Comparison of ENCODE assay signal across 40 mouse cellular contexts in the genomic region with DNA sequence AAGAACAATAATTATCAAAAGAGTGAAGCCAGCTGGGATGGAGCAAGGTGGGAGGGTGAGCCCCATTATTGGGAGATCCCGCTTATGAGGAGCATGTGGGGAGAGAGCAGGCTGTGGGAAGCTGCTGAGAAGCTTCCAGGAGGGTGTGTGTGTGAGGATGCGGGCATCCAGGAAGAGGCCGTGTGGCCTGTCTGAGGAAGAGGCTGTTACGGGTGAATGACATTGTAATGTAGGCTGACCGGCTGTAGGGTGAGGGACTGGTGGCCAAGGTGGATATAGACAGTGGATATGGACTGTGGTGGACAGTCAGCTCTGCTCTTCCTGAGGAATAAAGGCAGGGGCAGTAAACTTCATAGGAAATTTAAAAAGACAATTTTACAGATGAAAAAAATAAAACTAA. TPM values are rescaled to one million over a fixed set of nuclear protein-coding genes. Genes with fewer than 3 reads are reported as not detected.
DNase-seq lines count a peak whose midpoint lies in the region; ATAC-seq lines count a peak whose summit lies in the region.
"Had no signal": no experiment of that assay in that cellular context is flagged by ENCODE, and none has a peak within 500 bp of the region (broad histone marks: within the 10 kb centered on the region; RNA-seq: fewer than 3 reads in every experiment).

No protein-coding gene starts in this region.

- WGBS in forebrain, embryonic 10.5 days, result 85% methylated on average over 5 of the region's 5 CpGs
- 78% methylated on average over 5 of the region's 5 CpGs for WGBS in forebrain, embryonic 16.5 days
- WGBS in hindbrain, embryonic 13.5 days, result 65% methylated on average over 5 of the region's 5 CpGs
- 71% methylated on average over 5 of the region's 5 CpGs for WGBS in hindbrain, embryonic 12.5 days
- 75% methylated on average over 5 of the region's 5 CpGs for WGBS in intestine, embryonic 14.5 days
- WGBS in stomach, embryonic 15.5 days, result 76% methylated on average over 5 of the region's 5 CpGs

- no peak for DNase-seq in forebrain, embryonic 10.5 days (ENCODE audit: extremely low spot score, low spot score)
- no peak for DNase-seq in intestine, embryonic 14.5 days (ENCODE audit: low spot score)
- no peak for DNase-seq in thymus, postnatal 36 days
- DNase-seq in c-Kit-positive CD71-positive TER-119-positive erythroid progenitor cells, embryonic 14.5 days (ENCODE audit: low spot score), result no peak
- DNase-seq: adrenal gland, adult 2 months; adrenal gland, postnatal 36 days; cerebellum, adult 2 months; cerebellum, postnatal 14 days; gastrocnemius, postnatal 25 days; heart, adult 18-20 months; heart, postnatal 14 days; kidney, adult 8-10 months; kidney, postnatal 25 days; left cerebral cortex, postnatal 4 days; liver, postnatal 0 days; lung, postnatal 14 days; right cerebral cortex, postnatal 4 days; thymus, postnatal 14 days had no signal

- H3K36me3 ChIP-seq in forebrain, embryonic 10.5 days (replicated peaks), result no peaks in the 10 kb centered on the region
- no peaks in the 10 kb centered on the region for H3K36me3 ChIP-seq in forebrain, embryonic 16.5 days (ENCODE audit: control insufficient read depth, insufficient read depth)
- no peaks in the 10 kb centered on the region for H3K36me3 ChIP-seq in hindbrain, embryonic 13.5 days
- H3K36me3 ChIP-seq in hindbrain, embryonic 12.5 days, result no peaks in the 10 kb centered on the region
- H3K36me3 ChIP-seq in intestine, embryonic 14.5 days (ENCODE audit: control insufficient read depth, insufficient read depth, low read length), result no peaks in the 10 kb centered on the region
- H3K36me3 ChIP-seq in stomach, embryonic 15.5 days, result no peaks in the 10 kb centered on the region
- H3K36me3 ChIP-seq: heart, embryonic 13.5 days; liver, embryonic 12.5 days; midbrain, embryonic 10.5 days; neural tube, embryonic 12.5 days had no signal

- no peak overlapping the region for H3K4me3 ChIP-seq in forebrain, embryonic 10.5 days
- H3K4me3 ChIP-seq in forebrain, embryonic 16.5 days (replicated peaks; ENCODE audit: low read length), result no peak overlapping the region
- H3K4me3 ChIP-seq in hindbrain, embryonic 13.5 days, result no peak overlapping the region
- no peak overlapping the region for H3K4me3 ChIP-seq in hindbrain, embryonic 12.5 days
- no peak overlapping the region for H3K4me3 ChIP-seq in intestine, embryonic 14.5 days (ENCODE audit: low read depth, low read length)
- H3K4me3 ChIP-seq in stomach, embryonic 15.5 days (replicated peaks), result no peak overlapping the region
- H3K4me3 ChIP-seq: erythroblast, embryonic 14.5 days; heart, embryonic 13.5 days; layer of hippocampus, adult 2 months; liver, embryonic 12.5 days; midbrain, embryonic 10.5 days; myocyte; neural tube, embryonic 12.5 days had no signal

- H3K9me3 ChIP-seq in forebrain, embryonic 10.5 days, result no peaks in the 10 kb centered on the region
- H3K9me3 ChIP-seq in forebrain, embryonic 16.5 days (ENCODE audit: control insufficient read depth, low read length), result no peaks in the 10 kb centered on the region
- no peaks in the 10 kb centered on the region for H3K9me3 ChIP-seq in hindbrain, embryonic 13.5 days
- no peaks in the 10 kb centered on the region for H3K9me3 ChIP-seq in hindbrain, embryonic 12.5 days (replicated peaks)
- no peaks in the 10 kb centered on the region for H3K9me3 ChIP-seq in intestine, embryonic 14.5 days (ENCODE audit: control insufficient read depth, low read length)
- no peaks in the 10 kb centered on the region for H3K9me3 ChIP-seq in stomach, embryonic 15.5 days
- H3K9me3 ChIP-seq: heart, embryonic 13.5 days; liver, embryonic 12.5 days; midbrain, embryonic 10.5 days; neural tube, embryonic 12.5 days had no signal

- no peak overlapping the region for H3K9ac ChIP-seq in forebrain, embryonic 16.5 days (replicated peaks; ENCODE audit: low read depth, low read length)
- H3K9ac ChIP-seq in hindbrain, embryonic 13.5 days, result no peak overlapping the region
- H3K9ac ChIP-seq in hindbrain, embryonic 12.5 days, result no peak overlapping the region
- H3K9ac ChIP-seq in intestine, embryonic 14.5 days (ENCODE audit: low read length), result no peak overlapping the region
- no peak overlapping the region for H3K9ac ChIP-seq in stomach, embryonic 15.5 days
- H3K9ac ChIP-seq: heart, embryonic 13.5 days; liver, embryonic 12.5 days; liver, postnatal 0 days; neural tube, embryonic 12.5 days had no signal

- H3K4me1 ChIP-seq in forebrain, embryonic 10.5 days, result peaks cover 26% of the 10 kb centered on the region
- peaks cover 13% of the 10 kb centered on the region for H3K4me1 ChIP-seq in forebrain, embryonic 16.5 days (replicated peaks; ENCODE audit: control insufficient read depth, insufficient read depth, low read length)
- peaks cover 22% of the 10 kb centered on the region for H3K4me1 ChIP-seq in hindbrain, embryonic 13.5 days (replicated peaks)
- H3K4me1 ChIP-seq in hindbrain, embryonic 12.5 days, result peaks cover 11% of the 10 kb centered on the region
- H3K4me1 ChIP-seq in intestine, embryonic 14.5 days (replicated peaks; ENCODE audit: control insufficient read depth, insufficient read depth, low read length), result peaks cover 12% of the 10 kb centered on the region
- peaks cover 15% of the 10 kb centered on the region for H3K4me1 ChIP-seq in stomach, embryonic 15.5 days
- H3K4me1 ChIP-seq: liver, embryonic 12.5 days had no signal

- ATAC-seq in forebrain, embryonic 16.5 days, result no peak
- ATAC-seq in hindbrain, embryonic 13.5 days (ENCODE audit: low FRiP score), result 0 out of 2 replicates have a peak, but pooled peaks have one; percentile 6
- no peak for ATAC-seq in hindbrain, embryonic 12.5 days (ENCODE audit: low FRiP score)
- no peak for ATAC-seq in intestine, embryonic 14.5 days (replicated peaks; ENCODE audit: low FRiP score, low TSS enrichment, low read depth)
- ATAC-seq in stomach, embryonic 15.5 days (ENCODE audit: insufficient read depth, low FRiP score, low read depth), result no peak
- ATAC-seq: activated CD4-positive, CD25-positive, alpha-beta regulatory T cell, adult 4 months; forebrain, embryonic 14.5 days; liver, embryonic 12.5 days; liver, postnatal 0 days; midbrain, embryonic 16.5 days had no signal

- H3K27me3 ChIP-seq in forebrain, embryonic 10.5 days (ENCODE audit: poor library complexity, severe bottlenecking), result no peaks in the 10 kb centered on the region
- no peaks in the 10 kb centered on the region for H3K27me3 ChIP-seq in forebrain, embryonic 16.5 days (replicated peaks; ENCODE audit: control insufficient read depth, insufficient read depth, low read length)
- no peaks in the 10 kb centered on the region for H3K27me3 ChIP-seq in hindbrain, embryonic 13.5 days
- H3K27me3 ChIP-seq in hindbrain, embryonic 12.5 days, result no peaks in the 10 kb centered on the region
- no peaks in the 10 kb centered on the region for H3K27me3 ChIP-seq in intestine, embryonic 14.5 days (replicated peaks; ENCODE audit: control insufficient read depth, insufficient read depth, low read length)
- H3K27me3 ChIP-seq in stomach, embryonic 15.5 days (replicated peaks), result no peaks in the 10 kb centered on the region
- H3K27me3 ChIP-seq: CH12.LX; heart, embryonic 13.5 days; neural tube, embryonic 12.5 days had no signal

- no peak overlapping the region for H3K4me2 ChIP-seq in forebrain, embryonic 16.5 days (ENCODE audit: low read length)
- no peak overlapping the region for H3K4me2 ChIP-seq in hindbrain, embryonic 13.5 days
- H3K4me2 ChIP-seq in hindbrain, embryonic 12.5 days (replicated peaks), result no peak overlapping the region
- H3K4me2 ChIP-seq in intestine, embryonic 14.5 days (ENCODE audit: low read length), result no peak overlapping the region
- no peak overlapping the region for H3K4me2 ChIP-seq in stomach, embryonic 15.5 days
- H3K4me2 ChIP-seq: heart, embryonic 13.5 days; liver, embryonic 12.5 days; neural tube, embryonic 12.5 days had no signal

- 0 out of 2 replicates have a peak overlapping the region, but pooled peaks have one; percentile 6 for H3K27ac ChIP-seq in forebrain, embryonic 10.5 days
- no peak overlapping the region for H3K27ac ChIP-seq in forebrain, embryonic 16.5 days (ENCODE audit: low read length)
- H3K27ac ChIP-seq in hindbrain, embryonic 13.5 days, result no peak overlapping the region
- H3K27ac ChIP-seq in hindbrain, embryonic 12.5 days, result no peak overlapping the region
- peak overlapping the region; percentile 69; the same call in 1 of the 2 replicates for H3K27ac ChIP-seq in intestine, embryonic 14.5 days (ENCODE audit: low read depth)
- peak overlapping the region; percentile 90 for H3K27ac ChIP-seq in stomach, embryonic 15.5 days
- H3K27ac ChIP-seq: heart, embryonic 13.5 days; layer of hippocampus, adult 2 months; liver, embryonic 12.5 days; neural tube, embryonic 12.5 days had no signal

RNA-seq across cellular contexts. Expression of a gene that starts 12.8 kb away (rescaled TPM):
- 22.4 and 23.2 TPM in 2 replicates for polyA plus RNA-seq in forebrain, embryonic 10.5 days (2016; fragmentation: Nextera tagmentation; extraction: Ambion mirVana)
- 9.5 and 13.3 TPM in 2 replicates for polyA plus RNA-seq in forebrain, embryonic 16.5 days (2015; fragmentation: Nextera tagmentation; extraction: Ambion mirVana)
- polyA plus RNA-seq in hindbrain, embryonic 13.5 days (2015; fragmentation: Nextera tagmentation; extraction: Ambion mirVana), result 38.4 and 42.3 TPM in 2 replicates
- 28.5 and 30.3 TPM in 2 replicates for polyA plus RNA-seq in hindbrain, embryonic 12.5 days (2016; fragmentation: Nextera tagmentation; extraction: Ambion mirVana)
- 359 and 401 TPM in 2 replicates for polyA plus RNA-seq in intestine, embryonic 14.5 days (2014; fragmentation: Nextera tagmentation; extraction: Ambion mirVana)
- polyA plus RNA-seq in stomach, embryonic 15.5 days (2015; fragmentation: Nextera tagmentation; extraction: Ambion mirVana), result 503 and 642 TPM in 2 replicates
- polyA plus RNA-seq: erythroblast, embryonic 14.5 days had no signal

RNA-seq across cellular contexts. Expression of a gene that starts 17.2 kb away (rescaled TPM):
- not detected in 2 replicates for polyA plus RNA-seq in forebrain, embryonic 10.5 days (2016; fragmentation: Nextera tagmentation; extraction: Ambion mirVana)
- not detected in 2 replicates for polyA plus RNA-seq in forebrain, embryonic 16.5 days (2015; fragmentation: Nextera tagmentation; extraction: Ambion mirVana)
- not detected in 2 replicates for polyA plus RNA-seq in hindbrain, embryonic 13.5 days (2015; fragmentation: Nextera tagmentation; extraction: Ambion mirVana)
- not detected in 2 replicates for polyA plus RNA-seq in hindbrain, embryonic 12.5 days (2016; fragmentation: Nextera tagmentation; extraction: Ambion mirVana)
- 5.1 and 8.6 TPM in 2 replicates for polyA plus RNA-seq in intestine, embryonic 14.5 days (2014; fragmentation: Nextera tagmentation; extraction: Ambion mirVana)
- polyA plus RNA-seq in stomach, embryonic 15.5 days (2015; fragmentation: Nextera tagmentation; extraction: Ambion mirVana), result 4.5 and 6.5 TPM in 2 replicates
- polyA plus RNA-seq: activated CD4-positive, CD25-positive, alpha-beta regulatory T cell, adult 4 months; adrenal gland, adult 2 months; brain, embryonic 14.5 days; cerebellum, adult 2 months; cortical plate, adult 2 months; erythroblast, embryonic 14.5 days; forebrain, embryonic 14.5 days; heart, embryonic 13.5 days; hindbrain, embryonic 11.5 days; limb, embryonic 14.5 days; liver, embryonic 12.5 days; liver, postnatal 0 days; midbrain, embryonic 10.5 days; midbrain, embryonic 16.5 days; neural tube, embryonic 12.5 days; spleen, adult 2 months had no signal

RNA-seq across cellular contexts. Expression of a gene that starts 21.9 kb away (rescaled TPM):
- polyA plus RNA-seq in forebrain, embryonic 10.5 days (2016; fragmentation: Nextera tagmentation; extraction: Ambion mirVana), result 0.47 TPM in 1 of 2 replicates, not detected in the other
- 0.65 and 1.3 TPM in 2 replicates for polyA plus RNA-seq in forebrain, embryonic 16.5 days (2015; fragmentation: Nextera tagmentation; extraction: Ambion mirVana)
- polyA plus RNA-seq in hindbrain, embryonic 13.5 days (2015; fragmentation: Nextera tagmentation; extraction: Ambion mirVana), result 0.75 and 1.5 TPM in 2 replicates
- polyA plus RNA-seq in hindbrain, embryonic 12.5 days (2016; fragmentation: Nextera tagmentation; extraction: Ambion mirVana), result 1.2 and 1.3 TPM in 2 replicates
- polyA plus RNA-seq in intestine, embryonic 14.5 days (2014; fragmentation: Nextera tagmentation; extraction: Ambion mirVana), result 4.1 and 5.3 TPM in 2 replicates
- 13.0 and 13.6 TPM in 2 replicates for polyA plus RNA-seq in stomach, embryonic 15.5 days (2015; fragmentation: Nextera tagmentation; extraction: Ambion mirVana)
- polyA plus RNA-seq: erythroblast, embryonic 14.5 days; midbrain, embryonic 16.5 days had no signal

RNA-seq across cellular contexts. Expression of a gene that starts 23.8 kb away (rescaled TPM):
- not detected in 2 replicates for polyA plus RNA-seq in forebrain, embryonic 10.5 days (2016; fragmentation: Nextera tagmentation; extraction: Ambion mirVana)
- not detected in 2 replicates for polyA plus RNA-seq in forebrain, embryonic 16.5 days (2015; fragmentation: Nextera tagmentation; extraction: Ambion mirVana)
- polyA plus RNA-seq in hindbrain, embryonic 13.5 days (2015; fragmentation: Nextera tagmentation; extraction: Ambion mirVana), result not detected in 2 replicates
- polyA plus RNA-seq in hindbrain, embryonic 12.5 days (2016; fragmentation: Nextera tagmentation; extraction: Ambion mirVana), result not detected in 2 replicates
- polyA plus RNA-seq in intestine, embryonic 14.5 days (2014; fragmentation: Nextera tagmentation; extraction: Ambion mirVana), result not detected in 2 replicates
- not detected in 2 replicates for polyA plus RNA-seq in stomach, embryonic 15.5 days (2015; fragmentation: Nextera tagmentation; extraction: Ambion mirVana)
- polyA plus RNA-seq: activated CD4-positive, CD25-positive, alpha-beta regulatory T cell, adult 4 months; adrenal gland, adult 2 months; brain, embryonic 14.5 days; cerebellum, adult 2 months; cortical plate, adult 2 months; embryonic facial prominence, embryonic 14.5 days; erythroblast, embryonic 14.5 days; forebrain, embryonic 14.5 days; frontal cortex, adult 2 months; heart, embryonic 13.5 days; hindbrain, embryonic 11.5 days; limb, embryonic 14.5 days; liver, embryonic 12.5 days; liver, postnatal 0 days; midbrain, embryonic 10.5 days; midbrain, embryonic 16.5 days; neural tube, embryonic 12.5 days; spleen, adult 2 months had no signal

RNA-seq across cellular contexts. Expression of a gene that starts 28.3 kb away (rescaled TPM):
- polyA plus RNA-seq in forebrain, embryonic 10.5 days (2016; fragmentation: Nextera tagmentation; extraction: Ambion mirVana), result not detected in 2 replicates
- not detected in 2 replicates for polyA plus RNA-seq in forebrain, embryonic 16.5 days (2015; fragmentation: Nextera tagmentation; extraction: Ambion mirVana)
- polyA plus RNA-seq in hindbrain, embryonic 13.5 days (2015; fragmentation: Nextera tagmentation; extraction: Ambion mirVana), result not detected in 2 replicates
- polyA plus RNA-seq in hindbrain, embryonic 12.5 days (2016; fragmentation: Nextera tagmentation; extraction: Ambion mirVana), result not detected in 2 replicates
- 0.13 TPM in 1 of 2 replicates, not detected in the other for polyA plus RNA-seq in intestine, embryonic 14.5 days (2014; fragmentation: Nextera tagmentation; extraction: Ambion mirVana)
- 0.61 and 2.8 TPM in 2 replicates for polyA plus RNA-seq in stomach, embryonic 15.5 days (2015; fragmentation: Nextera tagmentation; extraction: Ambion mirVana)
- polyA plus RNA-seq: activated CD4-positive, CD25-positive, alpha-beta regulatory T cell, adult 4 months; erythroblast, embryonic 14.5 days; forebrain, embryonic 14.5 days; heart, embryonic 13.5 days; hindbrain, embryonic 11.5 days; liver, embryonic 12.5 days; liver, postnatal 0 days; midbrain, embryonic 16.5 days; neural tube, embryonic 12.5 days had no signal

Comparison
In these comparisons a context has a peak if more than half of its experiments do, and no peak if none do; other contexts are left out.
1. H3K27ac ChIP-seq: peak in forebrain, embryonic 10.5 days (single experiment), intestine, embryonic 14.5 days (single experiment) and stomach, embryonic 15.5 days (single experiment); none in forebrain, embryonic 16.5 days (single experiment), hindbrain, embryonic 13.5 days (single experiment) and hindbrain, embryonic 12.5 days (single experiment).